Mouse (Mus musculus) CH12F3 (cell line): ENCODE results near the gene Nptx1.

ENCODE experiments used
- in situ Hi-C: fragments of 300-500 bp; cut with MboI; formaldehyde crosslinking; loops from 2 replicates; pipeline ENCODE4 v1.14.3; 2020; ENCODE audit warnings: low sequenced_read_pairs

Gene Nptx1

GRCm38 (mm10) chr11:119524545-119524949 is 23.0 kb downstream of the Nptx1 start:
- in situ Hi-C loops, result no loop called here

GRCm38 (mm10) chr11:119523392-119523791 is 24.2 kb downstream of the Nptx1 start:
- in situ Hi-C loops, result no loop called here

- in situ Hi-C loops, result no loop called here
These were observed 24.8 kb downstream of the Nptx1 start for GRCm38 (mm10) chr11:119522779-119523178.

- in situ Hi-C loops, result no loop called here
These were observed 25.4 kb downstream of the Nptx1 start for GRCm38 (mm10) chr11:119521920-119522710.

- in situ Hi-C loops, result no loop called here
These were observed 26.9 kb downstream of the Nptx1 start for GRCm38 (mm10) chr11:119520713-119521063.

GRCm38 (mm10) chr11:119520005-119520712 is 27.4 kb downstream of the Nptx1 start:
- in situ Hi-C loops, result no loop called here

- in situ Hi-C loops, result no loop called here
These were observed 28.2 kb downstream of the Nptx1 start for GRCm38 (mm10) chr11:119519387-119519786.

- in situ Hi-C loops, result no loop called here
These were observed 30.7 kb downstream of the Nptx1 start for GRCm38 (mm10) chr11:119516677-119517361.

GRCm38 (mm10) chr11:119515823-119516676 is 31.5 kb downstream of the Nptx1 start:
- in situ Hi-C loops, result no loop called here

GRCm38 (mm10) chr11:119514967-119515636 is 32.5 kb downstream of the Nptx1 start:
- in situ Hi-C loops, result no loop called here

- in situ Hi-C loops, result no loop called here
These were observed 33.3 kb downstream of the Nptx1 start for GRCm38 (mm10) chr11:119514108-119514860.

- in situ Hi-C loops, result no loop called here
These were observed 34.4 kb downstream of the Nptx1 start for GRCm38 (mm10) chr11:119513038-119513659.

- in situ Hi-C loops, result no loop called here
These were observed 38.3 kb downstream of the Nptx1 start for GRCm38 (mm10) chr11:119509165-119509776.

- in situ Hi-C loops, result no loop called here
These were observed 39.8 kb downstream of the Nptx1 start for GRCm38 (mm10) chr11:119507772-119508171.

GRCm38 (mm10) chr11:119506386-119506785 is 41.2 kb downstream of the Nptx1 start:
- in situ Hi-C loops, result no loop called here

- in situ Hi-C loops, result loop anchor here (5.0 kb wide), 1 partner anchor 404 kb away; no protein-coding TSS in a partner anchor
These were observed 43.9 kb downstream of the Nptx1 start for GRCm38 (mm10) chr11:119503675-119504074.

GRCm38 (mm10) chr11:119500011-119500410 is 47.5 kb downstream of the Nptx1 start:
- in situ Hi-C loops, result loop anchor here (5.0 kb wide), 1 partner anchor 407 kb away; no protein-coding TSS in a partner anchor

GRCm38 (mm10) chr11:119499297-119499696 is 48.3 kb downstream of the Nptx1 start:
- in situ Hi-C loops, result no loop called here
